Mouse (Mus musculus) heart, postnatal 4 days (tissue): ENCODE measurements at regions not wholly inside any gene's neighbourhood (a gene's known extent, or its start where the extent isn't known, plus 50 kb on each side); places are given as distances from the start of the nearest gene placed in this dataset.

Source experiments
- DNase-seq: peaks from one replicate; pipeline ENCODE4 v3.0.0; 2021

DNA sequence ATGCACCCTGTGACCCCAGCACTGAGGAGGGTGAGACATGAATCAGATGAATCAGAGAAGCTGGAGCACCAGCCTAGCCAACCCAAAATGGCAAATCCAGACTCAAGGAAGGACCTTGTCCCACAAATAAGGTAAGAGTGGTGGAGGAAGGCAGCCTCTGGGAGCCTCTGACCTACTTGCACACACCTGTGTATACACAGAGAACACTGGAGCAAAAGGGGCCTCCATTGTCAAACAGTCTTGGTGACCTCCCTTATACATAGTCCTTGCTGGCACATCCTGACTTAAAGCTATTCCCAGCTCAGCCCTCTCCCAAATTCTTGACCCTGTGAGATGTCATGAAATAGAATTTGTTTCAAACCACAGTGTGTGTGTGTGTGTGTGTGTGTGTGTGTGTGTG is 57.1 kb downstream of the Inhbb start:
- DNase-seq: no peak

GRCm38 (mm10) chr1:119358096-119358495 is 64.0 kb downstream of the Inhbb start:
- DNase-seq: no peak

- DNase-seq: no peak
These were observed 65.1 kb downstream of the Inhbb start for GRCm38 (mm10) chr1:119356916-119357315.

- DNase-seq: no peak
These were observed 66.6 kb downstream of the Inhbb start for GRCm38 (mm10) chr1:119355456-119355855.

DNA sequence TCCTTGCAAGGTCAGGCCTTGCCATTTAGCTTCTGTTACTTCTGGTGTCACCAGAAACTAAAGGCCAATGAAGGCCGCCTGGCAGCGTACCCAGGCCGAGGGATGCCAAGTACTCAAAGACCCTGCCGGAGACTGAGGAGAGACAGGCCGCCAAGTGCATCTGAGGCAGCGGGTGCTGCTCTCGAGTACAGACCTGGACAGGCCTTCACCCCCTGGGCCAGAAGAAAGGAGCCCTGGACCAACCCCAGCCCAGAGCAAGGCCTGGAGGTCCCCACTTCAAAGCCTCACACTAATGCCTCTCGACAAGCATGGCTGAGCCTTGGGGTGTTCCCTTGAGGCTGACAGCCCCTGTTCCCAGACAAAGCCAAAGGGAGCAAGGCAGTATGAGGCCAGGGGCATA is 70.5 kb downstream of the Inhbb start:
- DNase-seq: no peak

- DNase-seq: no peak
These were observed 71.2 kb downstream of the Inhbb start for GRCm38 (mm10) chr1:119350846-119351245.

GRCm38 (mm10) chr1:119350296-119350695 is 71.8 kb downstream of the Inhbb start:
- DNase-seq: no peak

DNA sequence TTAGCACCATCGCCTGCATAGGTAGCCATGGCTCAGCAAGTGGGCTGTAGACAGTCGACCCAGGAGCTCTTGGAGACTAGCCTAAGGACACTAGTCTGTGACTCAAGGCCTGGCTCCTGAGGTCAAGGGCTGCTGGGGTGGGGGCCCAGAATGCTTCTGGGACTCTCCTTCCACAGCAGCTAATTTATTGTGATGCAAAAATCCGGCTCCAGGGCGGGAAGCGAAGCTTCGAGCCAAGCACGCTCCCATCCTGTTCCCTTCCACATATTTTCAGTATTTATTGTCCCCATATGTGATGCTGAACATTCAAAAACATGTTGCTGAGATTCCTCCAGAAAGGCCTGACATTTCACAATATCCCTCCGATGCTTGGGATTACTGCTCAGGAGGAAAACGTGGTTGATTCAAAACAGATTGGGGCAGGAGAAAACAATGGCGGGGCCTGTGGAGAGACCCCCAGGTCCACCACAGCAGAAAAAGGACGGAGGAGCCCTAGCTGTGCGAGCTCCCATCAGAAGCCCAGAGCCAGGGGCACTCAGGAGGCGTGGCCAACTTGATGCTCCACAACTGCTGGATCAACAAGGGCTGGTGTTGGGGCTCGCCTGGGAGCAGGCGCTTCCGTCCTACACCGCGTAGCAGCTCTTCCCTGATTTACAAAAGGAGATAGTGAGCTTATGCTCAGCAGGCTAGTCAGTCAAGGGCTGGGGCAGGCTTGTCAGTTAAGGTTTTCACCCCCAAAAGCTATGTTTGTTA is 73.4 kb downstream of the Inhbb start:
- no peak for DNase-seq

GRCm38 (mm10) chr1:119347749-119348148 is 74.3 kb downstream of the Inhbb start:
- DNase-seq: no peak

- no peak for DNase-seq
These were observed 75.4 kb downstream of the Inhbb start for GRCm38 (mm10) chr1:119346634-119347155.

- no peak for DNase-seq
These were observed 76.8 kb downstream of the Inhbb start for GRCm38 (mm10) chr1:119345115-119345791.

DNA sequence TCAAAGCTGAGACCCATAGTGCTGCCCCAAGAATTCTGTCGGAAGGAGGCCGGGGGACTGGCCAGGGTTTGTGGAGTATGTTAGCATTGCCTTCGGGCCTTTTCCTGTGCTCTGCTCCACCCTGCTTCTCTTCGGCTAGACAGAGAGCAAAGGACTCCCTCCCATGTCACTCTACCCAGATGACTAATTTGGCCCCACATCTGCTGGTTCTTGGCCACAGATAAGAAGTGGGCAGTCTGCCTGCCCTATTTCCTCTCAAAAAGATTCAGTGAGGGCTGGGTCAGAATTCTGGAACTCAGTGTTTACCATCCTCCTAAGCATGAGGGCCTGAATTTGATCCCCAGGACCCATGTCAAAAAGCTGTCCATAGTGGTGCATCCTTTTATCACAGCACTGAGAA is 78.0 kb downstream of the Inhbb start:
- peak; percentile 32 for DNase-seq

- no peak for DNase-seq
These were observed 86.9 kb downstream of the Inhbb start for GRCm38 (mm10) chr1:119335171-119335570.

- DNase-seq: no peak
These were observed 91.2 kb downstream of the Inhbb start for GRCm38 (mm10) chr1:119330751-119331326.

DNA sequence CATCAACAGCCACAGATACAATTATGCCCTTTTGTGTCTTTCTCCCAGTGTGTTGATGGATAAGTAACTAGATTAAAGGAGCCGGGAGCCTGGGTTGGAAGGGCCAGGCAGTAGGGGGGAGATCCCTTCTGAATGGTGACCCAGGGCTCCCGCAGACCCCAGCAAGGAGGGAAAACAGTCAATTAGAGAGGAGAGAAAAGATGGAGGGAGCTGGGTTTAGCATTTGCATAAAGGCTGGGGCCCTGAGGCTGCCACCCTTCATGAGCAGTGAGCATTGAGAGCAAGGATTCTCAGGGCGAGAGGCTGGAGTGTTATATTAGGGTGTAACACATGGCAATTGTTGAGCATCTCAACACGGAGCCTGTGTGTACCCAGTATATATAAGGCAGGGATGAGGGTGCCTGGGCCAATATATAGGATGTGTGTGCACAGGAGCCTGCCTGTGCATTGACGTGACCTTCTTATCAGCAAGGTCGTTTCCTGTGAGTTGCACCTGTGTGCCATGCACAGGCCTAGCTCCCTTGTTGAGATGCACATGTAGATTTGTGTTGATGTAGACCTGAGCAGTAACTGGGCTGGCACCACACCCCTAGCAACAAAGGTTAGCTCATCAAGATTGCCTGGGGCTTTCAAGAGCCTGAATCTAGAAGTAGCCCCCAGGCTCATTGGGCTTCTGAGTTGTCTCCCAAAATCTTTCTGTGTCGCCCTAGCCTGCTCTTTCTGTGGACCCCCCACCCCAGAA is 92.2 kb downstream of the Inhbb start:
- no peak for DNase-seq

DNA sequence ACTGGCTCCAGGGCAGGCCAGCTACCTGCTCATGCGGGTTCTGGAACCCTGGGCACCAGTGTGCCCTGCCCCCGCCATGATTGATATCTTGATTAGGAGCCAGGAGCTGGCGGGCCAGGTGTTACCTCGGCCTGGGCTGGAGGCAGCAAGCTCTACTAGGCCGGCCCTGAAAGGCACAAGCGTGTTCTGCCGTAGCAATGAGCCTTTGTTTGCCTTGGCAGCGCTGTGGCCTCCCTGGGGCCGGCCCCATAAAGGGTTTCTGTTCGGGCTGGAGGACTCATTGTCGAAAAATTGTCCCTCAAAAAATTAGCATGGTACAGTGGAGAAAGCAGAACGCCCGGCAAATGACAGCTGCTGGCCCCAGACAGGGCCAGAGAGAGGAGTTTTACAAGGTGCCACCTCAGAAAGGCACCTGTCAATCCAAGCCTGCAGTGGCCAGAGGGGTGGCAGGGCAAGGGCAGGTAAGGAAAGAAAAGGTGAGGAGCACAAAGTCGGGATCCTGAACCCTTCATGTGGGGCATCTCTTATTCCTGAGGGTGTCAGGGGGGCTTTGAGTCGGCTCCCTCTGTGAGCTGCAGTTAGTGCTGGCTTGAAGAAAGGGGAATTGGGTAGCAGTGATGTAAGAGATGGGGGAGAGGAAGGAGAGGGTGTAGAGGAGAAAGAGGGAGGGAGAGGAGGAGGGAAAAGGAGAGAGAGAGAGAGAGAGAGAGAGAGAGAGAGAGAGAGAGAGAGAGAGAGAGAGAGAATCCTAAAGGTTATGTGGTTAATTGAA is 92.9 kb downstream of the Inhbb start:
- peak; percentile 30 for DNase-seq

GRCm38 (mm10) chr1:119324551-119324950 is 97.5 kb downstream of the Inhbb start:
- DNase-seq: no peak

- no peak for DNase-seq
These were observed 99.6 kb downstream of the Inhbb start for GRCm38 (mm10) chr1:119322279-119322995.

- DNase-seq: no peak
These were observed 100.2 kb downstream of the Inhbb start for GRCm38 (mm10) chr1:119321799-119322198.

- no peak for DNase-seq
These were observed 105.0 kb downstream of the Inhbb start for GRCm38 (mm10) chr1:119317006-119317405.

DNA sequence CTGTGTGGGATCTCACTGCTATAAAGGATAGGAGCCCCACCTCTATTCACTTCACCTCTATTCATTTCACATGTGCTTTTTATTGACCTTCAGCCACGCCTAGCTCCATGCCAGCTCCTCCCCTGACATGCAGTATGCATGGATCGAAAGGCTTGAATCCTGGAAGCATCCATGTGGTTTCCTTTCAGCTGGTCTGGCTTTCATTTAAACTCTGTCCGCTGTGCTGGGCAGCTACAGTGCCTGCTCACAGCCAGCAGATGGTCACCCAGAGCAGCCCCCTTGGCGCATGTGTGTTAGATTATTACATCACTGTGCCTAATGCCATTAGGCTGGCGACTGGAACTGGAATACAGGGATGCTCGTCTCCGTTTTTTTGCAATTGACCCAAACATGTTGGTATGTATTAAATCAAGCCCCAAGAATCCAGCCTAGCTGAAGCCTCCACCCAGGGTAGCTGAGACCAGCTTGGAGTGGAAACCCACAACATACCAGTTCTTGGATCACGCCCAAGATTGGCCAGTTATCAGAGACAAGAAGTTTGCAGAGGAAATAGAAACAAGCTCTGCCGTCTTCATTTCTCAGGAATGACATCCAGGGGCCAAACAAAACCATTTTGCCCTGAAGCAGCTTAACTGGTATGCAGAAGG is 113.2 kb downstream of the Inhbb start:
- peak; percentile 46 for DNase-seq
